Mouse (Mus musculus) hindbrain, embryonic 15.5 days (tissue): ENCODE results near the gene Gbp2. TPM values are rescaled to one million over a fixed set of nuclear protein-coding genes. Genes with fewer than 3 reads are reported as not detected.
"Not testable (repeated sequence)": the region's sequence is repeated elsewhere in the genome, so short reads cannot be mapped to it uniquely, and the experiment has no call there.

Experiments
- ATAC-seq: fragments of 200-750 bp; cut with Nextera tagmentation; 2 replicates; pipeline ENCODE4 v1.8.0; 2017; ENCODE audit warnings: low read depth, moderate number of reproducible peaks, moderate TSS enrichment; ENCODE audit not compliant: low FRiP score
- H3K27ac ChIP-seq: fragments of 300-500 bp; sonication (generic); replicated peaks from 2 replicates; pipeline ENCODE4 v1.5.1; 2015; ENCODE audit warnings: mild to moderate bottlenecking, inconsistent platforms
- H3K27me3 ChIP-seq: fragments of 300-500 bp; sonication (generic); 2 replicates; pipeline ENCODE4 v1.6.1; 2015; ENCODE audit warnings: control low read depth, inconsistent platforms
- H3K36me3 ChIP-seq: fragments of 300-500 bp; sonication (generic); 2 replicates; pipeline ENCODE4 v1.6.1; 2015; ENCODE audit warnings: control low read depth, inconsistent platforms
- H3K4me1 ChIP-seq: fragments of 300-500 bp; sonication (generic); replicated peaks from 2 replicates; pipeline ENCODE4 v1.6.1; 2015; ENCODE audit warnings: control low read depth, inconsistent platforms
- H3K4me2 ChIP-seq: fragments of 300-500 bp; sonication (generic); 2 replicates; pipeline ENCODE4 v1.6.1; 2015; ENCODE audit warnings: moderate library complexity, mild to moderate bottlenecking, inconsistent platforms
- H3K4me3 ChIP-seq: fragments of 300-500 bp; sonication (generic); 2 replicates; pipeline ENCODE4 v1.5.1; 2015; ENCODE audit warnings: mild to moderate bottlenecking, inconsistent platforms
- H3K9ac ChIP-seq: fragments of 300-500 bp; sonication (generic); 2 replicates; pipeline ENCODE4 v1.6.1; 2015; ENCODE audit warnings: inconsistent platforms
- H3K9me3 ChIP-seq: fragments of 300-500 bp; sonication (generic); 2 replicates; pipeline ENCODE4 v1.6.1; 2016; ENCODE audit warnings: control low read depth, inconsistent platforms
- WGBS: fragments of 180-500 bp; shearing (Covaris S2); methylation state at CpG from one replicate; pipeline ENCODE4 v1.1.7; 2015; 5-methylcytosine and 5-hydroxymethylcytosine counted together
- microRNA-seq: library from miRNA; unstranded; fragments of <30 nt; microRNA quantifications from one replicate; pipeline ENCODE4, GENCODE M21; 2016
- polyA plus RNA-seq: library from polyadenylated mRNA; unstranded; fragments of >200 nt; fragmentation: Nextera tagmentation; extraction: Ambion mirVana; gene quantifications from 2 replicates; pipeline ENCODE4 v1.2.1, GENCODE M21; 2015

Gbp2 gene
- polyA plus RNA-seq, 1 experiment from 2014 or later: 0.64 TPM

GRCm38 (mm10) chr3:142619606-142620005 is 796 bp upstream of the Gbp2 start:
- no peaks in the 10 kb centered on the region for H3K4me1 ChIP-seq
- H3K9ac ChIP-seq: no peak overlapping the region
- H3K4me3 ChIP-seq: no peak overlapping the region
- no peak overlapping the region for H3K4me2 ChIP-seq
- no peaks in the 10 kb centered on the region for H3K36me3 ChIP-seq
- no peaks in the 10 kb centered on the region for H3K27me3 ChIP-seq
- no peak for ATAC-seq
- 42% methylated on average over 1 of the region's 1 CpGs for WGBS
- H3K9me3 ChIP-seq: no peaks in the 10 kb centered on the region
- no peak overlapping the region for H3K27ac ChIP-seq

GRCm38 (mm10) chr3:142620956-142621562 is 657 bp downstream of the Gbp2 start:
- H3K4me3 ChIP-seq: no peak overlapping the region
- H3K4me2 ChIP-seq: no peak overlapping the region
- no peak overlapping the region for H3K9ac ChIP-seq
- 51% methylated on average over 3 of the region's 3 CpGs for WGBS
- H3K27ac ChIP-seq: no peak overlapping the region
- H3K27me3 ChIP-seq: no peaks in the 10 kb centered on the region
- no peaks in the 10 kb centered on the region for H3K4me1 ChIP-seq
- no peak for ATAC-seq
- no peaks in the 10 kb centered on the region for H3K36me3 ChIP-seq
- no peaks in the 10 kb centered on the region for H3K9me3 ChIP-seq

- Histone ChIP-seq H3K27me3 (no peaks in the 10 kb centered on the region), H3K36me3 (no peaks in the 10 kb centered on the region), H3K4me2 (no peak overlapping the region), H3K27ac (no peak overlapping the region), H3K9me3 (no peaks in the 10 kb centered on the region), H3K9ac (no peak overlapping the region), H3K4me3 (no peak overlapping the region), H3K4me1 (no peaks in the 10 kb centered on the region)
- 90% methylated on average over 8 of the region's 8 CpGs for WGBS
- no peak for ATAC-seq
Observed at GRCm38 (mm10) chr3:142630385-142630784, 10.0 kb downstream of the Gbp2 start.

GRCm38 (mm10) chr3:142640201-142640600 is 19.8 kb downstream of the Gbp2 start:
- Histone ChIP-seq H3K4me1 (no peaks in the 10 kb centered on the region), H3K27ac (no peak overlapping the region), H3K9me3 (no peaks in the 10 kb centered on the region), H3K4me2 (no peak overlapping the region), H3K4me3 (no peak overlapping the region), H3K36me3 (no peaks in the 10 kb centered on the region), H3K27me3 (no peaks in the 10 kb centered on the region), H3K9ac (no peak overlapping the region)
- WGBS: 7% methylated on average over 9 of the region's 9 CpGs
- ATAC-seq: no peak

- not testable (repeated sequence) for H3K4me3 ChIP-seq, H3K4me1 ChIP-seq, H3K27me3 ChIP-seq, H3K27ac ChIP-seq, H3K9me3 ChIP-seq, ATAC-seq, H3K4me2 ChIP-seq, H3K36me3 ChIP-seq, H3K9ac ChIP-seq
- WGBS: 20% methylated on average over 2 of the region's 2 CpGs
Observed at GRCm38 (mm10) chr3:142645949-142646348, 25.5 kb downstream of the Gbp2 start.

GRCm38 (mm10) chr3:142647836-142648235 is 27.4 kb downstream of the Gbp2 start:
- H3K4me2 ChIP-seq, H3K9ac ChIP-seq, H3K27me3 ChIP-seq, H3K4me3 ChIP-seq, H3K9me3 ChIP-seq, H3K4me1 ChIP-seq, H3K27ac ChIP-seq, H3K36me3 ChIP-seq, ATAC-seq: not testable (repeated sequence)
- WGBS: 75% methylated on average over 7 of the region's 7 CpGs

GRCm38 (mm10) chr3:142650205-142650604 is 29.8 kb downstream of the Gbp2 start:
- 38% methylated on average over 2 of the region's 2 CpGs for WGBS
- Histone ChIP-seq H3K27ac (no peak overlapping the region), H3K4me3 (no peak overlapping the region), H3K36me3 (no peaks in the 10 kb centered on the region), H3K9me3 (no peaks in the 10 kb centered on the region), H3K4me2 (no peak overlapping the region), H3K4me1 (no peaks in the 10 kb centered on the region), H3K27me3 (no peaks in the 10 kb centered on the region), H3K9ac (no peak overlapping the region)
- no peak for ATAC-seq

- H3K9ac ChIP-seq: no peak overlapping the region
- no peak overlapping the region for H3K27ac ChIP-seq
- H3K4me2 ChIP-seq: no peak overlapping the region
- no peak for ATAC-seq
- no peak overlapping the region for H3K4me3 ChIP-seq
- no peaks in the 10 kb centered on the region for H3K27me3 ChIP-seq
- no peaks in the 10 kb centered on the region for H3K4me1 ChIP-seq
- H3K9me3 ChIP-seq: no peaks in the 10 kb centered on the region
- WGBS: 92% methylated on average over 8 of the region's 8 CpGs
- H3K36me3 ChIP-seq: no peaks in the 10 kb centered on the region
Observed at GRCm38 (mm10) chr3:142664723-142665122, 44.3 kb downstream of the Gbp2 start.

- Histone ChIP-seq H3K4me1 (no peaks in the 10 kb centered on the region), H3K9me3 (no peaks in the 10 kb centered on the region), H3K36me3 (no peaks in the 10 kb centered on the region), H3K27ac (no peak overlapping the region), H3K9ac (no peak overlapping the region), H3K27me3 (no peaks in the 10 kb centered on the region), H3K4me2 (no peak overlapping the region), H3K4me3 (no peak overlapping the region)
- WGBS: 74% methylated on average over 1 of the region's 1 CpGs
- ATAC-seq: no peak
Observed at GRCm38 (mm10) chr3:142674607-142675006, 54.2 kb downstream of the Gbp2 start.

Small RNAs within 50 kb of the gene (microRNA-seq; reads per million reads assigned to microRNA genes)
- not detected for gene Mir6381

Other genes with a start within 250 kb of the Gbp2 start
- 15.0 and 16.0 TPM in 2 replicates for gene Pdlim5, start 224.9 kb upstream of the Gbp2 start, polyA plus RNA-seq
- 0.18 and 0.28 TPM in 2 replicates for gene Gbp5, start 126.6 kb upstream of the Gbp2 start, polyA plus RNA-seq
- 2.2 and 2.7 TPM in 2 replicates for gene Gbp7, start 90.3 kb upstream of the Gbp2 start, polyA plus RNA-seq
- 1.4 and 1.9 TPM in 2 replicates for gene Gbp3, start 60.6 kb upstream of the Gbp2 start, polyA plus RNA-seq
- not detected in 2 replicates for gene Gbp2b, start 25.8 kb upstream of the Gbp2 start, polyA plus RNA-seq
- gene Kyat3, start 80.4 kb downstream of the Gbp2 start, polyA plus RNA-seq: 5.4 and 5.6 TPM in 2 replicates
- gene Gtf2b, start 144.4 kb downstream of the Gbp2 start, polyA plus RNA-seq: 71.2 and 72.9 TPM in 2 replicates